Mouse (Mus musculus): ENCODE measurements at regions not wholly inside any gene's neighbourhood (a gene's known extent, or its start where the extent isn't known, plus 50 kb on each side); places are given as distances from the start of the nearest gene placed in this dataset.
A peak's percentile ranks its signal among the peaks of the same experiment; 100 is the strongest.

DNA sequence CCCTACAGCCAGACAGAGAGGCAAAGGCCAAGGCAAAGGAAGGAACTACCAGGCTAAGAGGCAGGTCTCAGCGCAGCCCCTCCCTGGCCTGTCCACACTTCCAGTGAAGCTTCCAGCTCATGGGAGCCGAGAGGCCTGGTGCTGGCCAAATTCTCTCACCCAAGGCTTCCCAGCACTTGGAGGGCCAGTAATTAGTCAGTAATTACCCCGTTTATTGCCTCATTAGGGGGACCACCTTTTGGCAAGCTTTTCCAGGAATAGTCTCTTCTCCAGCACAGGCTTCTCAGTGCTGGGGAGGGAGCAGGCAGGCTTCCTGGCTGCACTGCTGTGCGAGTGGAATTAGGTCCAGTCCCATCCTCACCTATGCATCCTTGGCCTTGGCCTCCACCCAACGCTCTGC lies 252.8 kb upstream of the Nxpe4 start:
- DNase-seq (ENCODE audit: low read depth, low spot score) = no peak

DNA sequence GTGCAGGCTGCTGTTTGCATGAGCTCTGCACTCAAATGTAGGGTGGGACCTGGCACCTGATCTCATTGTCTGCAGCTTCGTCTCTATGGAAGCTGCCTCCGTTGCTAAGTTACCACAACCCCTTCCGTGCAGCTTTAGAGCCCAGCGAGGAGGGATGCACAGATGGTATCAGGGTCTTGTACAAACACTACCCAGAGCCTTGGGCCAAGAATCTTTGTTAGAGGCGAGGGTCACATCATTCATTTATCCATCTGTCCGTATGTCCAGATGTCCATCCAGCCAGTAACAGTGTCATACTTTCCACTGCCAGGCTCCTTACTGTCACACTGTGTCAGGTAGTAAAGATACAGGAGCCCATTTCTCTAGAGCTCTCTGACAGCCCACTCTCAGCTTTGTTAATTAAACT lies 251.3 kb upstream of the Nxpe4 start:
- DNase-seq (ENCODE audit: low read depth, low spot score) = no peak

DNA sequence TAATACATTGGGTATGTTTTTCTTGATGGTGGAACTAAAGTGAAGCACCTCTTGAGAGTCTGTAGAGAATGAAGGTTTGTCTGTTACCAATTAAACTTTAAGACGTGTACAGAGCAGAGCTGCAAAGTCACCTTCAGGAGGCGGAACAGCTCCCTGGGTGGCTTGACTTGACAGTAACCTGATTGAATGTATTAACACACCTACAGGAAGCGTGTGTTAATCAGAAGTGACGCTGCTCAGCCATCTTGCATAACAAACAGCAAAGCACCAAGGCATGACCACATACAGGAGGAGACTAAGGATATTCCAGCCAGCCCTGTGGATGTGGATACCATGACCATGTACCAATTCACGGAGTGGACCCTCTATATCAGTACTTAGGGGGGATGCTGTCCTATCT lies 249.0 kb upstream of the Nxpe4 start:
- no peak for DNase-seq (ENCODE audit: low read depth, low spot score)

DNA sequence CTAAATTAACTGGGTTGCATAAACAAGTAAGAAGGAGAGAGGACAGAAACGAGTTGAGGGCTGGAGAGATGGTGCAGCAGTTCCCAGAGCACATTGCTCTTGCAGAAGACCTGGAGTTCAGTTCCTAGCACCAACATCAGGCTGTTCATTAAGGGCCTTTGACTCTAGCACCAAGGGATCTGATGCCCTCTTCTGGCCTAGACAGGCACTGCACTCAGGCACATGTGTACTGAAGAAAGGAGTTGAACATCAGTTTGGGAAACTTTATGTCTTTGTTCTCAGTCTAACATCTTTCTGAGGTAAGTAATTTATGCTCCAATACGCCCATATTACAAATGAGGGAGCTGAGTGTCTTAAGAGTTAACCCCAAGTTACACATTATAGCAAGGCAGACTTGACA lies 226.5 kb upstream of the Nxpe4 start:
- DNase-seq (ENCODE audit: low read depth, low spot score) = peak; percentile 4

DNA sequence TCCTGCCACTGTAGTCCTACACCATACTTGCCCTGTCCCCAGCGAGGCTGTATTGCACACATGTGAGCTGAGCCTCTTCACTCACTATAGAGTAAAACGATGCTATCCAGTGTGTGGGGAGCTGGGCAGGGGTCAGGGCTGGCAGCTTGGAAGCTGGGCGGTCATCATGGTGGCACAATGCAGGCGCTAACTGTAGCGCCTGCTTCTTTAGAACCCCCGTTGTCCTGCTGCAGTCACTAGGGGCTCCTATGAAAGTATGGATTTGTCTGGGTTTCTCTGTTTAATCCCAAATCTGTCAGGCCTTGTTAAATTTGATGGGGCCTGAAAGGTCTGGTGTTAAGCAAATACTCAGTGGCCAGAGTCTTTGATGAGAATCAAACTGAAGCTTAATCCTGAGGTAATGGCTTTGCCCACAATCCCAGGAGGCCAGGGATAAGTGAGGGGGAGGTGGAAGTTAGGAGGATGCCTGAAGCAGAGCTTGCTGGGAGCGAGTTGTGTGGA lies 225.8 kb upstream of the Nxpe4 start:
- no peak for DNase-seq (ENCODE audit: low read depth, low spot score)

DNA sequence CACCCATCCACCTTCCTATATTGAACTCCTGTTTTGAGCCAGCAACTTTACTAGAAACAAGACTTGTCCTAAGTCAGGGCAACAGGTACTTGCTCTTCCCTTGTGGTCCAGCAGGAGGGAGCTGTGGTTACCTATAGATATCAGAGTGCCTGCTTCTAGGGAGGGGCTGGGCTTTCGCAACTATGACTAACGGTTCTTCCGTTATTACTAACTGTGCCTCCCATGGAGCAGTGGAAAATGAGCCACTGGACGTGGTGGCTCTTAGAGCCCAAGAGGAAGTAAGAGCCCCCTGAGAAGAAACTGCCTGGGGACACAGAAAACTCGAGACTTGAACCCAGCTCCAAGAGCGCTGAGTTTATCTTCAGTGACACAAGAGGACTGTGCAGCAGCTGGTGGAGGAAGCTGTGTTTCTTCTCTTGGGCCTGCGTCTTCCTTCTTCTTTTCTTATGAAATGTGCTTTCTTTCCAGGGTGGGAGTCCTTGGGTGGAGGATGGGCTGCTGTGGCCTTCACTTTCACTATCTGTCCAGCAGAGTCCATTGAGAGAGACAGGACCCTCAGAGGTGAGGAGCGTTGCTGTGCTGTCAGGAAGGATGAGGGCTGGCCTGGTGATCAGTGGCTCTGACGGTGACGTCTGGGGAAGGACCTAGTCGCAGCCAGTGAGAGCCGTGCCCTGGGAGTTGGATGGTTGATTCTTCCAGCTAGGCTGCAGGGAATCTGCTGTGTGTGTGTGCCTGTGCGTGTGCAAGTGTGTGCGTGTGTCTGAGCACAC lies 222.7 kb upstream of the Nxpe4 start:
- no peak for DNase-seq (ENCODE audit: low read depth, low spot score)

DNA sequence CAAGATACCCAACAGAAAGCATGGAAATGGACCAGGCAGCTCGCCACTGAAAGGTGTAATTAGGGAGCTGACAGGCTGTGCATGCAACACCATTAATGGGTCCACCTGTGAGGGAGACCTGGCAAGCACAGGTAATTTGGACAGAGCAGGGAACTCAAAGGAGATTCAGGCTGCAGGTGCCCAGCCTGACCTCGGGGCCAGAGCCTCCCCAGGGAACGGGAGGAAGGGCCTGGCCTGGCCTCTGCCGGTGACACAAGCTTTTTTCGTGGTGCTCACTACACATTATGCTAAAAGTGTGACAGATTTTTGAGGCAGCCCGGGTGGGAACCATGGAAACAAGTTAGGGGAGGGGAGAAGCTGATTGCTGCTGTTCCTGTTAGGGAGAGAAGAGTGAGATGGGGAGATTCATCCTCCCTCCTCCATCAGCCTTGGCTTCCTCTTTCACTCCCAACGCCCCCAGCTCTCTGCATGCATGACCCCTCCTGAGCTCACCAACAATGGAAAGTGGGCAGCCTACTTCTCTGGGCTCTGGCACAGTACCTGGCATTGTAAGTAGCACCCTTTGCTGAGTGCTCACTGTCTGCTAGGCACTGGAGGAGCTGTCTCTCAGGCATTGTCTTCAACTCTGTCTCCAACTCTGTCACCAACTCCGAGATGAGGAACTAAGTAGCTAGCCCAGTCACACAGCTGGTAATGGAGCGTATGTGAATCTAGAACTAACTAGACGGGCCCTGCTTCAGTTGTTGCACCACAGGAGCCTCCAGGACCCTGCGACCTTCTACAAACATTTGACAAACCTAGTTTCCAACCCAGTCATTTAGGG lies 218.9 kb upstream of the Nxpe4 start:
- no peak for DNase-seq (ENCODE audit: low read depth, low spot score)

DNA sequence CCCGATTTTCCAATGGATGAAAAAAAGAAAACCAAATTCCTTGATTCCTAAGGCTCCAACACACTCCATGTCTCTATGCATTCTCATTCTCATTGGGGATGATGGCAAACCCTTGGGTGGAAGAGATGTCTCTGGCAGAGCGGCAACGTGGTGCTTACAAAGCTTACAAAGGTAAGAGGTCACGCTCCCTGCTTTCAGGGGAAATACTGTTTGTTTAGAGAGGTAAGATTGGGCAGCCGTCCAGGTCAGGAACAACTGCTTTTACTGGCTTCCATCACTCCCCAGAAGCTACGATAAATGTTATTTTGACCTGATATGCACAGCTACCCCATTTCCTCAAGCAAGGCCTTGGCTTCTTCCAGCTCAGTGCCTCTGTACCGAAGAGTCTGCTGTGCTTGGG lies 215.6 kb upstream of the Nxpe4 start:
- no peak for DNase-seq (ENCODE audit: low read depth, low spot score)

DNA sequence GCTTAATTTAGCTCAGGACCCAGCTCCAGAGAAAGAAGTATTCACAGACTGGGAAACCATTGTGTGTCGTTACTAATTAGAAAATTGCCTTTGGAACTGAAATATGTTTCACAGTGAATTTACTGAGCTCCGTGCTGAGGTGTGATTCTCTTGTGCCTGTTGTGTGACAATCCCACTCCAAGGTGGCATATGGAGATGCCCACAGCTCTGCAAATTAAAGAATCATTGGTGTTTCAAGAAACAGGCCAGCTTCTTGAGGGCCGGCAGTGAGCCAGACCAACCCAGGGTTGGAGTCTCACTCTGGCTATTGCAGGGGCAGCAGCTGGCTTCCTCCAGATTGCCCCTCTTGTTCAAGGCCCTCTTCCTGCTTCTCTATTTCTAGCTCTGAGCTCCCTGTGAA lies 203.9 kb upstream of the Nxpe4 start:
- DNase-seq (ENCODE audit: low read depth, low spot score) = no peak

DNA sequence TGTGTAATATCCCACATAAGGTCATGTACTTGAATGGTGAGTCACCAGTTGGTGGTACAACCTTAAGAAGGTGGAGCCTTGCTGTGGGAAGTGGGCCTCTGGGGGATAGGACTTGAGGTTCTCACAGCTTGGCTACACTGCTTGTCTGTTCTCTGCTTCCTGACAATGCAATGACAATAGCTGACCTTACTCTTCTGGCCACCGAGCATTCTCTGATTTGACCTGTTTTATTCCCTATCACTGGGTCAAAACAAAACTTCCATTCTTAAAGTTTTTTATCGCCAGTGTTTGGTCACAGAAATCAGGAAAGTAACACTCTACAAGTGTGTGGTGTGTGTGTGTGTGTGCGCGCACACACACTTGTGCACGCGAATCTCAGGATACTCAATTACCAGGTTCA lies 203.0 kb upstream of the Nxpe4 start:
- DNase-seq (ENCODE audit: low read depth, low spot score) = no peak

DNA sequence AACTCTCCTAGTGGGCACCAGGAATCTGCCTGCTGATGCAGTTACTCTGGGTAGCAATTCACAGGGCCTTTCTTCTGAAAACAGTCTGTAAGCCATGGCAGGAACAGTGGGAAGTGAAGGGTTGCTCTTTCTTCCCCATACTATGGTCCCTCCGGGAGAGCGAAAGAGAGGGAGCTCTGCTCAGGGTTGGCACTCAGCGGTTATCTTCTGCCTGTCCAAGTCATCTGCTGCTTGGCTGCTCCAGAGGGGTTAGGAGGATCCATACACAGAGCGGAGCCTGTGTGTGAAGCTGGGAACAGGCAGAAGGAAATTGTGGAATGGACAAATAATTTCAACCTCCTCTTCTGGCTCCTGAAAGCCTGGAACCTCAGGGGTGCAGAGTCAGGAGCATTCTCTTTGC lies 200.6 kb upstream of the Nxpe4 start:
- DNase-seq (ENCODE audit: low read depth, low spot score) = no peak

DNA sequence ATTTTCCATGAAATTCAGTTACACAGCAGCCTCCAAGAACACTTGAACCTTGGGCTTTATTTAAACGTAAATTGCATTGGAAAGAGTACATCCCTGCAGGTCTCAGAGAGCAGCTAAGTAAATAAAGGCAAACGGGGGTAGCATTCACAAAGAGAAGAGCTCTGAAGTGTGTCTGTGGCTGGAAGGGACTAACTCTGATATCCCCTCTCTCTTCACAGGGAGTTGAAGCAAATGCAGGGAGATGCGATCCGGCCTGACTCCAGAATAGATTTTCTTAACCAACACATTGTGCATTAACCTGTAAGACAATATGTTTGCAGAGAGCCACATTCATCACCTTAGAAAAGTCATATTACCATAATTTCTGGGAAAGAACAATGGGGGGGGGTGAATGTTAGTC lies 199.7 kb upstream of the Nxpe4 start:
- DNase-seq (ENCODE audit: low read depth, low spot score) = no peak

DNA sequence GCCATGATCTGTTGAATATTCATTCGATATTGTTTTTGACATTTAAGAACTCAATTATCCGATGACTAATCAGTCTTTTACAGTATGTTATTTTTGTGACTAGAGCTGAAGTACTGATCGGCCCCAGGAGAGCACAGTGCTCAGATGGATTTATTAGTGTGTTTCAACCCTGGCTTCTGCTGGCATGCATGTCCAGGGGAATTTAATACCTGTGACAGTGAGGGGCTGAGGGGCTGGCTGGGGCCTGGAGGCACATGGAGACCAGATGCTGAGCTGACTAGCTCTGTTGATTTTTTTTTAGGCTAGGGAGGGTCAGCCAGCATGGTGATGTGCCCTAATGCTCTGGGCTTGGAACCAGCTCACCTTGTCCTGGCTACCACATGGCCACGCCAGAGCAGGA lies 199.2 kb upstream of the Nxpe4 start:
- no peak for DNase-seq (ENCODE audit: low read depth, low spot score)

DNA sequence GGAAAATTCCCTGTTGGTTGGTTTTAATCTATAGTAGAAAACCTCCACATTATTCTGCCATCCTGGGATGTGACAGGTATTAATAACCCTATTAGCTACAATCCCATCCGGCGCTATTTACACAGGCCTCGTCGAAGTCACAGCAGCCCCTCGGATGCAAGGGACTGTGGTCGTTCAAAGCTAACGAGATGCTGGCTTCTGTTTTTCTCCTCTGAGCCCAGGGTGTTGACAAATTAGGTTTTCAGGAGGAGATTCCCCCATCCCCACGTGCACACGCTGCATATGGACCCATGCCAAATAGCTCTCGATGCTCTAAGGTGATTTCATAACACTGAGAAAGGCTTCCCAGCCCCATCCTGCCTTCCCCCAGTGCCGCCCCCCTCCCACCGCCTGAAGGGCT lies 188.7 kb upstream of the Nxpe4 start:
- DNase-seq (ENCODE audit: low read depth, low spot score) = no peak

DNA sequence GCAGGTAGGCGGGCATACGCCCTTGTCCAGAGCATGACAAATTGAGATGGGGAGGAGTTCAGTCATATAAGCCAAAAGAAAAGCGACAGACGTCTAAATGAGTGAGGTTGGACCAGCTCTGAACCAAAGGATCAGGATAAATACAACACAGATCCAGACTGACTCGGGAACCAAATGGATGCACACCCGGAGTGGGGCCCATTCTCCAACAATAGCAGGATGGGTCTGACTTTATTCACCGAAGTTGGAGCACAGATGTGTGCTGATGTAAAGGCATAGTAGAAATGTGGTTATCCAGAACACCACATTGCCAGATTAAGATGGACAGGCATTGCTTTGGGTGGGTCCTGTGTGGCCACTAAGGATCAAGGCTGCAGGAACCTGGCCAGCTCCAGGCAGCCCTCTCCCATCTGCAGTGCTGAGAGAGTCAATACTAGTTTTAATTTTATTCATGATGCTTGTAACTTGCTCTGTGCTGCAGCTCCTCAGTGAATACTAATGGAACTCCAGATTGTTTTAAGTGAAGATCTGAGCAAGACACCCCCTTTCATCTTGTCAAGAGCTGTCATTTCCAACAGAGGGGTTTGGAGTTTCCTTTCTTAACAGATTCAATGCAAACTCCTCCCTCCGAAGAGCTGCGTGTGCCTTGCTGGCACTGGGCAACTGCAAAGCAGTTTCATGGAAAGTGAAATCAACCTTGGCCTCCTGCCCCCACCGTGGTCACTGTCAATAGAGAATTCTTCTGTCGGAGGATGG lies 176.3 kb upstream of the Nxpe4 start:
- no peak for DNase-seq (ENCODE audit: low read depth, low spot score)

DNA sequence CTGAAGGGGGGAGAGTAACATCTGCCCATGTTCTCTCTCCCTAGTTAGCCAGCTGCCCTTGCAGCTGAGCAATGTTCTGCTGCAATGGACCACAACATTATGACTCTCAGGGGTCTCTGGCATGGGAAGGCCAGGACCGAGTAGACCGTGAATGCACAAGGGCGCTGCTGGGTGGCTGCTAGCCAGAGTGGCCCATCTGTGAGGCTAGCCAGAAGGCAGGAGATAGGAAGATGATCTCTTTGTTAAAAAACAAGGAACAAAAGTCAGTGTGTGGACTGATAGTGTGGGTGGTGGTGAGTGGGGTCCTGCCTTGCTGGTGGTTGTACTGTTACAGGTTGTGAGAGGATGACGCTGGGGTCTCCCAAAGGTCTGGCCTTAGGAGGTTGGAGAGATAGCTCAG lies 174.6 kb upstream of the Nxpe4 start:
- DNase-seq (ENCODE audit: low read depth, low spot score) = no peak

DNA sequence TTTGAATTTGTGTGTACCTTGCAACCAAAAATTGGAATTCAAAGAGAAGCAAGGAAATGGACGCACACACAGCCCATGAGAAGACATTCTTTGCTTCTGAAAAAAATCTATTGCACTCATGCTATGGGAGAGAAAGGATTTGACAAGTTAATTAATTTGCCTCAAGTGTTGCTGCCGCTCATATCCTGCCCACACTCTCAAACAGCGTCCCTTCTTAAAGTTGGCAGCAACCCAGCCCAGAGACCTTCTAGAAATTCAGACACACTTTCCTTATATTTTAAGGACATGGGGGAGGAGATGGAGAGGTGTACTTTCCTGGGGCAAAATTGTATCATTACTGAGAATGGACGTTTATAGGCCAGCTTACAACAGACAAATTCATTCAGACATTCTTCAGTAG lies 167.2 kb upstream of the Nxpe4 start:
- no peak for DNase-seq (ENCODE audit: low read depth, low spot score)

DNA sequence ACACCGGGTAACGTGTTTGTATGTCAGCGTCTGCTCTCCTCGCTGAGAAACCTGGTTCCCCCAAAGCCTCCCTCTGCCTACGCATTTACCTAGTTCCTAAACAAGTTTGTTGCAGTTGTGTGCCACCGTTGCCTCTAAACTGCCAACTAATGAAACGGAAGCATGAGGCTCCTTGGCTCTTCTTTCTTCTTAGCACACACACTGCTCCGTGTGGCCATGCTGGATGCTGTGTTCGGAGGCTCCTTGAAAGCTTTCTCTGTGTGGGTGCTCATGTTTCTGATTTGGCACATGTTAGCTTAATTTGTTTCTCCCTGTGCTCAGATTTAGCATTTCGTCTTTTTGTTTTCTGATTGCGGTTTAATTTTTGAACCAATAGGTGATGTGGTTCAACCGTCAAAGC lies 162.2 kb upstream of the Nxpe4 start:
- DNase-seq (ENCODE audit: low read depth, low spot score) = no peak

DNA sequence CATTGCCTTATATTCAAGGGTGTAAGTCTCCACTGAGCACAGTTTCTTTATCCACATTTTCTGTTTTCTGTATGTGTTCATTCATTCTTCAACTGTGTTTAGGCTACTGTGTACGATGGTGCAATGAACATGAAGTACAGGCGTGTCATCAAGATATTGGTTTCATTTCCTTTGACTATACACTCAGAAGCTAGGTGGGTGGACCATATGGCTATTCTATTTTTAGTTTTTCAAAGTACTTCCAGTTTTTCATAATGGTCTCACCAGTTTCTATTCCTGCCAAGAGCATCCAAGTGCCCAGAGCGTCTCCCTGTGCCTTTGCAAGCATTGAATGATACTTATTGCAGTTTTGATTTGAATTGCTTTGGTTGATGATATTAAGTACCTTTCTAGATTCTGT lies 132.8 kb upstream of the Nxpe4 start:
- DNase-seq (ENCODE audit: low read depth, low spot score) = no peak

DNA sequence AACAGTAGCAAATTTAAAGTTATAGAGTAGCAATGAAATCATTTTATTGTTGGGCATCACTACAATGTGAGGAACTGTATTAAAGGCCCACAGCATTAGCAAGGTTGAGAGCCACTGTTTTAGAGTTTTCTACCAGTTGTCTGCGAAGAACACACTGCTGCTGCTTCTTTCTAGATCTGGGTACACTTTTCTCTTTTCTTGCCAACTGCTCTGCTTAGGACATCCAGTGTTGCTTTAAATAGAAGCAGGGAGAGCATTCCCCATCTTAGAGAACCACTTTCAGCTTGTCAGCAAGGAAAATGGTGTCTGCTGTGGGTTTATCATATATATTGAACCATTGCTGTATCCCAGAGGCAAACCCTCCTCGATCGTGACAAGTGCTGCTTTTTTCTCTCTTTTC lies 131.0 kb upstream of the Nxpe4 start:
- DNase-seq (ENCODE audit: low read depth, low spot score) = no peak

DNA sequence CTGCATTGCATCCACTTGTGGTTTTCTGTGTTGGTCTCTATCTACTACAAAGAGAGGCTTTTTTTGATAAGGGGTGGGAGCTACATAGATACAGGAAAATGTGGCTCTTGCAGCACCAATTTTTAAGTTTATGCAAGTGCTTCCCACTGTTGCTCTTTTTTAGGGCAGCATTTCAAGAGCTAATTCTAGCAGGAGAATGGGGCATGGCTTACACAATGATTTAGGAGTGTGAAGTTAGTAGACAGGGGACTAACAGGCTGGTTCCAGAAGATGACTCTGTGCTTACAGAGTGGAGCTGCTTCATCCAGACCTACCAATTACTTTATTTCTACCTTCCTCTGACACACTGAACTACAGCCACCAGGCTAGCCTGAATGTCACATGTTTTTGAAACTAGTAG lies 125.9 kb upstream of the Nxpe4 start:
- DNase-seq (ENCODE audit: low read depth, low spot score) = no peak

DNA sequence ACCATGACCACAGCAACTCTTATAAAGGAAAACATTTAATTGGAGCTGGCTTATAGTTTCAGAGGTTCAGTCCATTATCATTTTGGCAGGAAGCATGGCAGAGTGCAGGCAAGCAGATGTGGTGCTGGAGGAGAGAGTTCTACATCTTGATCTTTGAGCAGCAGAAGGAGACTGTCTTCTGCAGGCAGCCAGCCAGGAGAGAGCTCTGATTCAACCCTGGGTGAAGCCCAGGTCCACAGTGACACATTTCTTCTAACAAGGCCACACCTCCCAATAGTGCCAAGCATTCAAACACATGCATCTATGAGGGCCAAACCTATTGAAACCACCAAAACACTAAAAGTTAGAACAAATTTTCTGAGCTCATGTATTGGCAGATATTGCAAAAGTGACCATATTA lies 117.0 kb upstream of the Nxpe4 start:
- DNase-seq (ENCODE audit: low read depth, low spot score) = no peak
